Mouse (Mus musculus) neural tube, embryonic 12.5 days (tissue): ENCODE measurements around the gene Anapc2. TPM values are rescaled to one million over a fixed set of nuclear protein-coding genes. Genes with fewer than 3 reads are reported as not detected.

Experiments used
- ATAC-seq: fragments of 200-750 bp; cut with Nextera tagmentation; 2 replicates; pipeline ENCODE4 v1.8.0; 2017; ENCODE audit warnings: low read depth, mild to moderate bottlenecking, moderate TSS enrichment, moderate library complexity; ENCODE audit not compliant: low FRiP score
- H3K27ac ChIP-seq: fragments of 300-500 bp; sonication (generic); 2 replicates; pipeline ENCODE4 v1.5.1; 2016
- H3K27me3 ChIP-seq: fragments of 300-500 bp; sonication (generic); replicated peaks from 2 replicates; pipeline ENCODE4 v1.6.1; 2016; ENCODE audit warnings: mild to moderate bottlenecking
- H3K36me3 ChIP-seq: fragments of 300-500 bp; sonication (generic); 2 replicates; pipeline ENCODE4 v1.6.1; 2016; ENCODE audit warnings: mild to moderate bottlenecking
- H3K4me1 ChIP-seq: fragments of 300-500 bp; sonication (generic); 2 replicates; pipeline ENCODE4 v1.6.1; 2016
- H3K4me2 ChIP-seq: fragments of 300-500 bp; sonication (generic); replicated peaks from 2 replicates; pipeline ENCODE4 v1.6.1; 2016; ENCODE audit warnings: mild to moderate bottlenecking
- H3K4me3 ChIP-seq: fragments of 300-500 bp; sonication (generic); 2 replicates; pipeline ENCODE4 v1.5.1; 2016
- H3K9ac ChIP-seq: fragments of 300-500 bp; sonication (generic); 2 replicates; pipeline ENCODE4 v1.6.1; 2016; ENCODE audit warnings: mild to moderate bottlenecking
- H3K9me3 ChIP-seq: fragments of 300-500 bp; sonication (generic); 2 replicates; pipeline ENCODE4 v1.6.1; 2016; ENCODE audit warnings: mild to moderate bottlenecking
- WGBS: fragments of 180-500 bp; shearing (Covaris S2); methylation state at CpG from one replicate; pipeline ENCODE4 v1.1.7; 2016; 5-methylcytosine and 5-hydroxymethylcytosine counted together
- polyA plus RNA-seq: library from polyadenylated mRNA; unstranded; fragments of >200 nt; fragmentation: Nextera tagmentation; extraction: Ambion mirVana; gene quantifications from 2 replicates; pipeline ENCODE4 v1.2.1, GENCODE M21; 2016

Gene Anapc2
- polyA plus RNA-seq, 1 experiment from 2014 or later = 142 TPM

GRCm38 (mm10) chr2:25263623-25264285, 8.5 kb upstream of the Anapc2 start:
- Histone ChIP-seq H3K4me3 (peak overlapping the region; percentile 78), H3K9me3 (no peaks in the 10 kb centered on the region), H3K4me2 (peak overlapping the region; percentile 83), H3K9ac (peak overlapping the region; percentile 63), H3K4me1 (peaks cover 46% of the 10 kb centered on the region), H3K36me3 (peaks cover 6% of the 10 kb centered on the region), H3K27ac (no peak overlapping the region), H3K27me3 (peaks cover 13% of the 10 kb centered on the region)
- no peak for ATAC-seq
- 19% methylated on average over 12 of the region's 12 CpGs for WGBS

GRCm38 (mm10) chr2:25264286-25264660, 8.0 kb upstream of the Anapc2 start:
- Histone ChIP-seq H3K27ac (no peak overlapping the region), H3K4me2 (peak overlapping the region; percentile 83), H3K4me1 (peaks cover 46% of the 10 kb centered on the region), H3K4me3 (peak overlapping the region; percentile 78; the same call in 1 of the 2 replicates), H3K27me3 (peaks cover 13% of the 10 kb centered on the region), H3K9me3 (no peaks in the 10 kb centered on the region), H3K9ac (peak overlapping the region; percentile 63), H3K36me3 (peaks cover 12% of the 10 kb centered on the region)
- WGBS = 79% methylated on average over 5 of the region's 5 CpGs
- no peak for ATAC-seq

DNA sequence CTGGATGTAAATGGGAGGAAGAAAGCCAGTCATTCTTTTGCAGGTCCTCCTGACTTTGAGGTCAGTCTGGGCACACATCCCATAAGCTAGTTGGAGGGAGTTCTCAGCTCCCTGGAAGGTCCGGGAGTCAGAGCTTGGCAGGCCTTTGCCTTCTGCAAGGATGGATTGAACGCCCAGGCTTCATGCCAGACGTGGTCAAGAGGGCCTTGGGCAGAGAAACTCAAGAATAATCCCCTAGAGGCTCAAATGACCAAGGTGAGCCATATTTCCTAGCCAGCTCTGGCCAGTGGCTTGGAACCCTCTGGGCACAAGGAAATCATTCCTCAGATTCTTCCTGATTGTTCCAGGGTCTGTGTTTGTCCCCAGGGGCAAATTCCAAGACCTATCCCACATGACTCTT, 7.4 kb upstream of the Anapc2 start:
- Histone ChIP-seq H3K9ac (peak overlapping the region; percentile 6; the same call in 1 of the 2 replicates), H3K27ac (no peak overlapping the region), H3K27me3 (peaks cover 13% of the 10 kb centered on the region), H3K4me2 (peak overlapping the region; percentile 83), H3K4me3 (no peak overlapping the region), H3K9me3 (no peaks in the 10 kb centered on the region), H3K36me3 (peaks cover 17% of the 10 kb centered on the region), H3K4me1 (peaks cover 46% of the 10 kb centered on the region)
- no peak for ATAC-seq
- 80% methylated on average over 3 of the region's 3 CpGs for WGBS

GRCm38 (mm10) chr2:25265897-25266656, 6.2 kb upstream of the Anapc2 start:
- Histone ChIP-seq H3K9me3 (no peaks in the 10 kb centered on the region), H3K4me1 (peaks cover 52% of the 10 kb centered on the region), H3K4me2 (peak overlapping the region; percentile 45), H3K4me3 (no peak overlapping the region), H3K27me3 (peaks cover 13% of the 10 kb centered on the region), H3K9ac (peak overlapping the region; percentile 49), H3K27ac (no peak overlapping the region), H3K36me3 (peaks cover 25% of the 10 kb centered on the region)
- WGBS = 68% methylated on average over 6 of the region's 6 CpGs
- no peak for ATAC-seq

DNA sequence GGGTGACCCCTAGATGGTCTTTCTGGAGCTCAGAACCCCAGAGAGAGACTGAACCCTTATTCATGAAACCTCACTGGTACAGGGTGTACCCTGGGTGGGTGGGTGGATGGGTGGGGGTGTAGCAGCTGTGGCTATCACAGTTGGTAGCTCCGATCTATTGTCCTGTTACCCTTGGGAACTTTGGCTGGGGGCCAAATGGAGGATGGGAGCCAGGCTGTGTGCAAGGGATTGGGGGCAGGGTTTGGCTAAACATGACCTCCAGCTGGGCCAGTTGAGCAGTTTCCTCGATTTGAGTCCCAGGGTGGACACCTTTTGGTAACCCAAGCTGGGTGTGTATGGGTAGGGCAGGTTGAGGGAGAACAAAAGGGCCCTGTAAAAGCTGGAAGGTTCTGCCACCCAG, 5.6 kb upstream of the Anapc2 start:
- Histone ChIP-seq H3K9me3 (no peaks in the 10 kb centered on the region), H3K27me3 (peaks cover 13% of the 10 kb centered on the region), H3K27ac (no peak overlapping the region), H3K36me3 (peaks cover 25% of the 10 kb centered on the region), H3K4me1 (peaks cover 59% of the 10 kb centered on the region), H3K4me3 (no peak overlapping the region), H3K9ac (0 out of 2 replicates have a peak overlapping the region, but pooled peaks have one; percentile 49), H3K4me2 (peak overlapping the region; percentile 45)
- 49% methylated on average over 2 of the region's 2 CpGs for WGBS
- no peak for ATAC-seq

- no peak overlapping the region for H3K4me3 ChIP-seq
- H3K27ac ChIP-seq = no peak overlapping the region
- H3K27me3 ChIP-seq = peaks cover 13% of the 10 kb centered on the region
- H3K9me3 ChIP-seq = no peaks in the 10 kb centered on the region
- ATAC-seq = no peak
- peaks cover 25% of the 10 kb centered on the region for H3K36me3 ChIP-seq
- H3K4me1 ChIP-seq = peaks cover 59% of the 10 kb centered on the region
- H3K4me2 ChIP-seq = peak overlapping the region; percentile 45
- 0 out of 2 replicates have a peak overlapping the region, but pooled peaks have one; percentile 19 for H3K9ac ChIP-seq
These were observed 5.0 kb upstream of the Anapc2 start for GRCm38 (mm10) chr2:25267241-25267640.

DNA sequence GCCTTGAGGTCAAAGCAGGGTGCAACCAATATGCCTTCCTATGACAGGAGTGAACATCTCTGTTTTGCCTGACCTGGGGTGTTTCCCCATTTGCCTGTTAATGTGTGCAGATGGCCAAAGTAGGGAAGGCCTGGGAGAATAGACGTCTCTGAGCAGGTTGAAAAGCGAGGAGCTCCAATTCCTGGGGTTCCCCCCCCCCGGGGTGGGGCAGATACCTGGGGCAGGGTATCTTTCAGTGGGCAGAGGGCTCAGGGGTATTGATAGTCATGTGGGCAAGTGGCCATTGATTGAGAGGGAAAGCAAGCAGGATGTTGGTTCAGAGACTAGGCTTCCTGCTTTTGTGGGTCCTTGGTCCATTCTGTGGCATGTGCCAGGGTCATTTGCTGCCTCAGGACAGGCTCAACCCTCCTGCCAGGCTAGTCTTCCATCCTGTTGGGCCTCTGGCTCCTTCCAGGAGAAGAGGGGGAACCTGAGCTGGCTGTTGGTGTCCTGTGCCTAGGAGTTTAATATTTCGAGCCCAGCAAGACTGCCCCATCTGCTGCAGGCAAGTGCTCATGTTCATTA, 4.5 kb upstream of the Anapc2 start:
- H3K4me1 ChIP-seq = peaks cover 59% of the 10 kb centered on the region
- WGBS = 80% methylated on average over 4 of the region's 4 CpGs

GRCm38 (mm10) chr2:25272515-25272914, 237 bp downstream of the Anapc2 start:
- Histone ChIP-seq H3K27me3 (no peaks in the 10 kb centered on the region), H3K9ac (peak overlapping the region; percentile 90), H3K4me2 (peak overlapping the region; percentile 66), H3K4me1 (peaks cover 23% of the 10 kb centered on the region), H3K4me3 (peak overlapping the region; percentile 88), H3K36me3 (peaks cover 65% of the 10 kb centered on the region), H3K27ac (no peak overlapping the region), H3K9me3 (no peaks in the 10 kb centered on the region)
- WGBS = under 1% methylated on average over 29 of the region's 29 CpGs
- ATAC-seq = peak; percentile 73

More for the DNA sequence above, 4.5 kb upstream of the Anapc2 start:
- Histone ChIP-seq H3K27ac (no peak overlapping the region), H3K9ac (no peak overlapping the region), H3K27me3 (peaks cover 13% of the 10 kb centered on the region), H3K4me2 (peak overlapping the region; percentile 45), H3K4me3 (no peak overlapping the region), H3K9me3 (no peaks in the 10 kb centered on the region), H3K36me3 (peaks cover 25% of the 10 kb centered on the region)
- no peak for ATAC-seq

- no peak for ATAC-seq
- no peak overlapping the region for H3K27ac ChIP-seq
- 41% methylated on average over 16 of the region's 16 CpGs for WGBS
These were observed 732 bp downstream of the Anapc2 start for GRCm38 (mm10) chr2:25273010-25273409.

DNA sequence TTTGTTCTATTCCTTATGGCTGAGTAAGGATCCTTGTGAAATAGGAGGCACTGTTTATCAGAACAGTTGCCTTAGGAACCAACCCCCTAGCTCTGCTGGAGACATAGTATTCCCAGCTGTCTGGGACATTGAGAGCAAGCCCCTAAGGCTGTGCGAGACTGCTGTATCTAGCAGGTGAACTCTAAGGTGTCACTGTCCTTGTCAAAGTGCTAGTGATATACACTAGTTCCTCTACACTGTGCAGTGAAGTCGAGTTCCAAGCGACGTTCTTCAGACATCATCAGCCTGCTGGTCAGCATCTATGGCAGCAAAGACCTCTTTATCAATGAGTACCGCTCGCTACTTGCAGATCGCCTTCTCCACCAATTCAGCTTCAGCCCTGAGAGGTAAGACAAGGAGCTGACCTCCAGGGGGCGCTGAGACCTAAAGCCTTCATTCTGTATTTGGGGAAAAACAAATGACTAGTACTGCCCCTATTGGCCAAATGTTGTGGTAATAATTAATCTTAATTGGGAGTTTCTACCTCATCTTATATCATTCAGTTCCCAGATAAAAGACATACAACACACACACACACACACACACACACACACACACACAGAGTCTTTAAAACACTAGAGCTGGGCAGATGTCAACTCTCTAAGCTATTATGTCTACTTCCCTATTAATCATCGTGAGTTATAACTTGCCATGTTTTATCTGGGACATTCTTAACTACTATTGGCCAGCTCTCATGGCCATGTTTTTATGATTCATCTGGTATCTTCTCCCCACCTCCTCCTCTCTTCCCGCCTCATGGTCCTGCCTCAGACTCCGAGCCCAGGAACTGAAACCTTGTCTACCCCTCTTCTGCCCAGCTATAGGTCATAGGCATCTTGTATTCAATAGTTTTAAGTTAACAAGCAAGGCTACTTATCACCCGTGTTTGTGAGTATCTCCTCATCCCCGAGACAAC, 6.9 kb downstream of the Anapc2 start:
- Histone ChIP-seq H3K4me3 (no peak overlapping the region), H3K9ac (no peak overlapping the region), H3K4me2 (no peak overlapping the region), H3K36me3 (peaks cover 96% of the 10 kb centered on the region), H3K27me3 (no peaks in the 10 kb centered on the region), H3K27ac (no peak overlapping the region), H3K9me3 (no peaks in the 10 kb centered on the region), H3K4me1 (no peaks in the 10 kb centered on the region)
- no peak for ATAC-seq
- whole genome bisulfite sequencing = 66% methylated on average over 13 of the region's 13 CpGs

More at GRCm38 (mm10) chr2:25273010-25273409, 732 bp downstream of the Anapc2 start:
- Histone ChIP-seq H3K4me1 (peaks cover 23% of the 10 kb centered on the region), H3K4me2 (peak overlapping the region; percentile 66), H3K9ac (peak overlapping the region; percentile 90), H3K4me3 (peak overlapping the region; percentile 88), H3K27me3 (no peaks in the 10 kb centered on the region), H3K9me3 (no peaks in the 10 kb centered on the region), H3K36me3 (peaks cover 69% of the 10 kb centered on the region)

DNA sequence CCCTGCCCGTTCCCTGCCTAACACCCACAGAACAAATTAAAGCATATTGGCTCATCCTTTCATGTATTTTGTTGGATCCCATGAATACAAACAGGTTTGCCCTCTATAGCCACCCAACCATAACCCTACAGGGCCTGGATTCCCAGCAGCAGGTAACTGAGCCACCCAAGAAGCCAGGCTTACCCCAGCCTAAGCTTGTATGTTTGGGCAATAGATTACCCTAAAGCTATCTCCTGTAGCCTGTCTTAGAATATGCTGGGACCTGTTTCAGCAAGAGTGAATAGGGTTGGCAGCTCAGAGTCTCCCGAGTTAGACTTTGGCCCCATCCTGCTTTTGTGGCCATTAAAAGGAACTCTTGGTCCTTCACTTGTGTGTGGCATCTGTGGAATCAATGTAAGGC, 13.3 kb downstream of the Anapc2 start:
- H3K4me3 ChIP-seq = no peak overlapping the region
- no peak overlapping the region for H3K4me2 ChIP-seq
- H3K4me1 ChIP-seq = peaks cover 7% of the 10 kb centered on the region; the same call in 1 of the 2 replicates
- 86% methylated on average over 2 of the region's 2 CpGs for WGBS
- H3K9me3 ChIP-seq = no peaks in the 10 kb centered on the region
- peaks cover 30% of the 10 kb centered on the region for H3K27me3 ChIP-seq
- ATAC-seq = no peak
- peaks cover 54% of the 10 kb centered on the region for H3K36me3 ChIP-seq
- no peak overlapping the region for H3K9ac ChIP-seq
- H3K27ac ChIP-seq = no peak overlapping the region
